Mouse (Mus musculus) adrenal gland, adult (tissue): ENCODE data around the gene Fibcd1.

Source experiments
- DNase-seq, 2 experiments: peaks; one replicate each; pipeline ENCODE4 v3.0.0; 2022 to 2023; ENCODE audit warnings: low spot score in 1 of 2; ENCODE audit not compliant: inconsistent age in 2 of 2

Fibcd1 gene

GRCm38 (mm10) chr2:31811086-31811958 is 34.5 kb downstream of the Fibcd1 start:
- DNase-seq = no peak

GRCm38 (mm10) chr2:31810444-31810843 is 35.4 kb downstream of the Fibcd1 start, which contains the start of gene Qrfp:
Gene Qrfp (minus strand): TSS chr2:31810580.
- DNase-seq = no peak

- no peak for DNase-seq
These were observed 36.5 kb downstream of the Fibcd1 start for GRCm38 (mm10) chr2:31809358-31809740.

- DNase-seq = no peak
These were observed 37.1 kb downstream of the Fibcd1 start for GRCm38 (mm10) chr2:31808410-31809357.

- no peak for DNase-seq
These were observed 39.0 kb downstream of the Fibcd1 start for GRCm38 (mm10) chr2:31806639-31807382.

GRCm38 (mm10) chr2:31803480-31803879 is 42.3 kb downstream of the Fibcd1 start:
- no peak for DNase-seq

GRCm38 (mm10) chr2:31802811-31803210 is 43.0 kb downstream of the Fibcd1 start:
- DNase-seq = no peak

GRCm38 (mm10) chr2:31801416-31801815 is 44.4 kb downstream of the Fibcd1 start:
- no peak for DNase-seq

GRCm38 (mm10) chr2:31796943-31797342 is 48.9 kb downstream of the Fibcd1 start:
- DNase-seq = no peak

- DNase-seq = no peak
These were observed 53.2 kb downstream of the Fibcd1 start for GRCm38 (mm10) chr2:31792611-31793010.

- no peak for DNase-seq
These were observed 54.5 kb downstream of the Fibcd1 start for GRCm38 (mm10) chr2:31791260-31791659.

GRCm38 (mm10) chr2:31790728-31791251 is 55.0 kb downstream of the Fibcd1 start:
- no peak for DNase-seq

- no peak for DNase-seq
These were observed 56.6 kb downstream of the Fibcd1 start for GRCm38 (mm10) chr2:31789215-31789614.

- DNase-seq = no peak
These were observed 57.6 kb downstream of the Fibcd1 start for GRCm38 (mm10) chr2:31788227-31788626.

GRCm38 (mm10) chr2:31787029-31787428 is 58.8 kb downstream of the Fibcd1 start:
- peak; percentile 69 to 91 for DNase-seq

GRCm38 (mm10) chr2:31785074-31785473 is 60.7 kb downstream of the Fibcd1 start:
- DNase-seq = peak; percentile 77 to 95

- DNase-seq = no peak
These were observed 62.7 kb downstream of the Fibcd1 start for GRCm38 (mm10) chr2:31782958-31783602.

GRCm38 (mm10) chr2:31779258-31779657 is 66.5 kb downstream of the Fibcd1 start:
- no peak for DNase-seq

- peak in 1 of 2 experiments; percentile 80 for DNase-seq
These were observed 69.3 kb downstream of the Fibcd1 start for GRCm38 (mm10) chr2:31776479-31776878.

GRCm38 (mm10) chr2:31770781-31771441 is 74.9 kb downstream of the Fibcd1 start:
- peak; percentile 86 to 94 for DNase-seq
